Mouse (Mus musculus) thymus, adult 2 months (tissue): ENCODE measurements around the gene Gm49337. TPM values are rescaled to one million over a fixed set of nuclear protein-coding genes. Genes with fewer than 3 reads are reported as not detected.

ENCODE experiments used
- DNase-seq: peaks from one replicate; pipeline ENCODE4 v3.0.0; 2021
- H3K27ac ChIP-seq: fragments of 200-500 bp; 2 replicates; pipeline ENCODE4 v1.5.1; 2012; ENCODE audit warnings: low read length, control low read depth; ENCODE audit not compliant: control insufficient read depth, insufficient read depth
- H3K27me3 ChIP-seq: fragments of 200-500 bp; 2 replicates; pipeline ENCODE4 v1.6.1; 2012; ENCODE audit warnings: mild to moderate bottlenecking, low read length, moderate library complexity, mixed read lengths; ENCODE audit not compliant: control insufficient read depth, insufficient read depth
- H3K36me3 ChIP-seq: fragments of 200-500 bp; 2 replicates; pipeline ENCODE4 v1.6.1; 2012; ENCODE audit warnings: mild to moderate bottlenecking, low read length, moderate library complexity; ENCODE audit not compliant: control insufficient read depth, insufficient read depth
- H3K4me1 ChIP-seq: fragments of 200-500 bp; replicated peaks from 2 replicates; pipeline ENCODE4 v1.6.1; 2012; ENCODE audit warnings: low read length; ENCODE audit not compliant: control insufficient read depth, insufficient read depth
- H3K4me3 ChIP-seq: fragments of 200-500 bp; 2 replicates; pipeline ENCODE4 v1.5.1; 2012; ENCODE audit warnings: mild to moderate bottlenecking, low read length, control low read depth, moderate library complexity; ENCODE audit not compliant: control insufficient read depth, insufficient read depth
- CTCF ChIP-seq: fragments of 200-500 bp; IDR thresholded peaks from 2 replicates; pipeline ENCODE4 v1.5.1; 2012; ENCODE audit warnings: mild to moderate bottlenecking, control low read depth, low read length, moderate library complexity, borderline replicate concordance; ENCODE audit not compliant: control insufficient read depth, poor library complexity, insufficient read depth; ENCODE audit errors: extremely low read depth
- POLR2A ChIP-seq: fragments of 200-500 bp; IDR thresholded peaks from 2 replicates; pipeline ENCODE4 v1.6.1; 2012; ENCODE audit warnings: mild to moderate bottlenecking, low read length, control low read depth, moderate library complexity; ENCODE audit not compliant: control insufficient read depth, poor library complexity, insufficient read depth; ENCODE audit errors: extremely low read depth
- WGBS: fragments of 180-500 bp; shearing (Covaris S2); methylation state at CpG from one replicate; pipeline ENCODE4 v1.1.7; 2018; 5-methylcytosine and 5-hydroxymethylcytosine counted together
- polyA plus RNA-seq: library from polyadenylated mRNA; depleted of rRNA; stranded (reverse); fragments of >200 nt; gene quantifications from 2 replicates; pipeline ENCODE4 v1.2.3, GENCODE M21; 2012

Gene Gm49337
- polyA plus RNA-seq, 1 experiment: not detected

DNA sequence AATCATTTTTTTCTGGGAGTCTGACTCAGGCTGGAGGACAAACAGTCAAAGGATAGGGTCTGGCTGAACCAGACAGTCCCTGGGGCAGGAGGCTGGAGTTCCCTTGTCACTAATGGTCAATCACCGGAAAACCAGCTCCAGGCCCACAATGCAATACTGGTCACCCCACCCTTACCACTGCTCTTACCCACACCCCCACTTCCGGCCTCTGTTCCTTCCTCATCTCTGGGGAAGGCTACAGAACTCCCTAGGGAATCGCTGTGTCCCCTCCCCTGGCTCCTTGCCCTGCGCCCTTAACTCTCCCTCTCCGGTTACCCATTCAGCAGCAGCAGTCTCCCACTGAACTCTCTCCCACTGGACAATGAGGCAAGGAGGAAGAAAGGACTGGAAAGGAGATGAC, 4.0 kb downstream of the Gm49337 start:
- Histone ChIP-seq H3K36me3 (no peaks in the 10 kb centered on the region), H3K4me1 (peaks cover 17% of the 10 kb centered on the region), H3K4me3 (no peak overlapping the region), H3K27ac (no peak overlapping the region), H3K27me3 (no peaks in the 10 kb centered on the region)
- 46% methylated on average over 5 of the region's 5 CpGs for WGBS
- TF ChIP-seq POLR2A (no peak), CTCF (no peak)
- DNase-seq: no peak

DNA sequence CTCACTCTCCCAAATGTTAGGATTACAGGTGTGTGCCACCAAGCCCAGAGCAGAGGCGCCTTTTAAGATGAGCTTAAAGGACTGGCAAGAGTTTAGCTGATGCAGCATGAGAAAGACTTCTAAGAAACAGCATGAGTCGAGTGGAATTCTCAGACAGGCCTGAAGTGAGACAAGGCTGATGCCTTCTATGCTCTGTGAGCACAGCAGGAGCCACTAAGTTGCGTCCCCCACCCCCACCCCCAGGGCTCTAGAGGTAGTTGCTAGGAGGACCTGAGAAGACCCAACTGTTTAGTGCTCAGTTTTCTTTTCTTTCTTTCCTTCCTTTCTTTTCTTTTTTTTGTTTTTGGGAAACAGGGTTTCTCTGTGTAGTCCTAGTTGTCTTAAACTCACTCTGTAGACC, 8.9 kb downstream of the Gm49337 start:
- Histone ChIP-seq H3K27ac (no peak overlapping the region), H3K36me3 (no peaks in the 10 kb centered on the region), H3K4me1 (peaks cover 4% of the 10 kb centered on the region), H3K27me3 (no peaks in the 10 kb centered on the region), H3K4me3 (no peak overlapping the region)
- WGBS: 90% methylated on average over 3 of the region's 3 CpGs
- DNase-seq: no peak
- TF ChIP-seq CTCF (no peak), POLR2A (no peak)

DNA sequence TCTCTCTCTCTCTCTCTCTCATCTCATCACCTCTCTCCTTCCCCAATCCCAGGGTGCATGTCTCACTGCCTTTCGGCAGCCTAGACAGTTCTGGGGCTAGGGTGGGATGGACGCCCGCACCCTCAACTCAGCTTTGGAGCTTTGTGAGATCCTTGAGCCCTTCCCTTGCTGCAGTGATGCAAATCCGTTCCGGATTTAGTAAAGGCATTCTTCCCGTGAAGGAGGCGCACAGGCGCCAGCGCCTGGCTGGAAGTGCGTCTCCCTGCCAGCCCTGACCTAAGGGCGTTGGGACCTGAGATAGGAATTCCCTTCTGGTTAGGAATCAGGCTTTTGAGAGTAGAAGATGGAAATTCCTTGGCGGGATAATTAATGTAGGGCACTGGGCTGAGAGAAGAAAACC, 9.6 kb downstream of the Gm49337 start:
- H3K27ac ChIP-seq: no peak overlapping the region

DNA sequence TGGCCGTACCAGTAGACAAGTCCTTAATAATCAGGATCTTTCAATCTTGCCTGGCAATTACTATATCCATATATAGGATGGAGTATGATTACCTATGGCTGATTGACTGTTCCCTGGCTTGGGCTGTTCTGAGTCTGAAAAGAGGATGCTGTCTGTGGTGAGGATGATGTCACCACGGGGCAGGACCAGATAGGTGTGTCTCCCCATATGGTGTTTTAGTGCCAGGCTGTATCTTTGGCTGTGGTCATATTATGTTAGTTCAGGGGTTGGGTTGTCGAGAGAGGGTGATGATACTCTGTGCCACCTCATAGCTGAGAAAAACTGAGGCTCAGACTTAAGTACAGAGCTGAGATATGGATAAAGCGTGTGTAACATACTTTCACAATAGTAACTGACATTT, 11.9 kb downstream of the Gm49337 start:
- Histone ChIP-seq H3K27me3 (no peaks in the 10 kb centered on the region), H3K4me3 (no peak overlapping the region), H3K4me1 (no peaks in the 10 kb centered on the region), H3K27ac (no peak overlapping the region), H3K36me3 (no peaks in the 10 kb centered on the region)
- TF ChIP-seq CTCF (no peak), POLR2A (no peak)
- DNase-seq: no peak
- 68% methylated on average over 4 of the region's 4 CpGs for WGBS

More for the DNA sequence above, 9.6 kb downstream of the Gm49337 start:
- Histone ChIP-seq H3K27me3 (no peaks in the 10 kb centered on the region), H3K4me1 (no peaks in the 10 kb centered on the region), H3K4me3 (no peak overlapping the region), H3K36me3 (no peaks in the 10 kb centered on the region)
- WGBS: 79% methylated on average over 12 of the region's 12 CpGs
- DNase-seq: no peak
- no peak for TF ChIP-seq CTCF
- TF ChIP-seq POLR2A: no peak

DNA sequence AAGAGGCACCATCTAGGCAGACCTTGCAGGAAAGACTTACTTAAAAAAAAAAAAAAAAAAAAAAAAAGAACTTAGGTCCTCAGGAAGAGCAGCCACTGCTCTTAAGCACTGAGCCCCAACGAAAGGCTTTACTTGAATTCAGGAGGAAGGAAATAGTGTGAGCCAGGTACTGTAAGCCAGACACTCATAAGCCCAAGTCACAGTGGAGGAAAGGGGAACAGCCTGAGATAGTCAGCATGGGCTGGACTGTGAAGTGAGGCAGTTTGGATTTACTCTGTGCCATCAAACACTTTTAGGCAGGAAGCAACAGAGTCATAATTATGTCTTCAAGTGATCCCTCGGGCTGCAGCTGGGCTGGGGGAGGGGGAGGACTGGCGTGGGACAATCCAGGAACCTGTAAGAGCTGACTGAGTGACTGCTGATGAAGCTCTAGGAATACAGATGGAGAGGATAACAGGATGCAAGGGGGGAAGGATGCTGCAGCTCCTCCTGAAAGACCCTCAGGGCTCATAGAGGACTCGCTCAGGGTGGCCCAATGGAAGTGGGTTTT, 19.2 kb downstream of the Gm49337 start:
- Histone ChIP-seq H3K4me1 (no peaks in the 10 kb centered on the region; the same call in 1 of the 2 replicates), H3K27me3 (no peaks in the 10 kb centered on the region), H3K4me3 (no peak overlapping the region), H3K27ac (no peak overlapping the region), H3K36me3 (no peaks in the 10 kb centered on the region)
- 36% methylated on average over 4 of the region's 4 CpGs for WGBS
- no peak for DNase-seq
- no peak for TF ChIP-seq CTCF

DNA sequence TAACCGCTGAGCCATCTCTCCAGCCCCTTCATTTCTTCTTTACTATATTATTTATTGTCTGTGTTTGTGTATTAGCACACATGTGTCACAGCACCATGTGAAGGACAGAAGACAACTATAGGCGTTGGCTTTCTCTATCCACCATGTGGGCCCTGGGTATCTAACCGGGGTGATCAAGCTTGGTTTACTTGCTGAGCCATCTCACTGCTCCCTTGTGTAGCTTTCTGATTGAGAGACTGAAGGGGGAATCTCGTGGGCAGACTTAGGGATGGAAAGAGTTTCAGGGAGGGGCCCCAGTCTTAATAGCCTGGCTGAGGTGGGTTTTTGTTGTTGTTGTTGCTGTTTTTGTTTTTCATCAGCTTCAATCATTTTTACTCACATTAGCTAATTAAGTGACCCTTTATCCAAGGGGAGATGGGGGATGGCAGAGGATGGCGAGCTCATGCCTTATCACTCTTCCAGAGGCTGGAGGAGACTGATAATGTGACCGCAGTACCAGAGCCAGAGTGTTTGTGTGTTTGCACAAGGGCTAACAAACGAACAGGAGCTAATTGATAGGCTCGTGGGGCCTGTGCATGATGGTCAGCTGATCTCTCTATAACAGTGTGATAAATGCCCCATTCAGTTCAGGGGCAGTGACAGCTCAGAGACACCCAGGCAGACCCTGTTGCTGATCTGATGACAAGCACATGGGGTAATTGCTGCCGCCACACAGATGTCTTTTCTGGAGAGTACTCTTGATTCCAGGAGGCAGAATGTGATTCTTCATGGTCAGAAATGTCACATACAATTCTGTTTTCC, 20.6 kb downstream of the Gm49337 start:
- WGBS: 92% methylated on average over 9 of the region's 9 CpGs
- TF ChIP-seq POLR2A (no peak), CTCF (no peak)
- no peak overlapping the region for H3K4me3 ChIP-seq

More for the DNA sequence above, 20.6 kb downstream of the Gm49337 start:
- Histone ChIP-seq H3K27ac (no peak overlapping the region), H3K4me1 (no peaks in the 10 kb centered on the region; the same call in 1 of the 2 replicates), H3K27me3 (no peaks in the 10 kb centered on the region), H3K36me3 (no peaks in the 10 kb centered on the region)
- no peak for DNase-seq
